Mouse (Mus musculus) heart, postnatal 14 days (tissue): Measurements from ENCODE around the gene Taar7a. TPM values are rescaled to one million over a fixed set of nuclear protein-coding genes. Genes with fewer than 3 reads are reported as not detected.

ENCODE experiments used
- DNase-seq, 2 experiments: peaks; one replicate each; pipeline ENCODE4 v3.0.0; 2021 to 2022
- intact Hi-C: fragments of 180-260 bp; cut with DNase I; formaldehyde crosslinking; loops from one replicate; pipeline ENCODE4 v1.15.1; 2025
- total RNA-seq, 2 experiments: library from RNA; stranded (reverse); gene quantifications; 2 replicates each; pipeline ENCODE4 v1.2.3; 2021

Gene Taar7a
- total RNA-seq, 2 experiments from 2014 or later = not detected

- no peak for DNase-seq
- intact Hi-C loops = no loop called here
Measured at GRCm38 (mm10) chr10:23949508-23950005, 43.7 kb downstream of the Taar7a start, which contains the start of gene Taar3. Gene Taar3 (plus strand): TSS chr10:23949558.

GRCm38 (mm10) chr10:23948026-23948425, 45.3 kb downstream of the Taar7a start:
- intact Hi-C loops = no loop called here

GRCm38 (mm10) chr10:23942465-23942864, 50.8 kb downstream of the Taar7a start:
- intact Hi-C loops = no loop called here
- no peak for DNase-seq

More at GRCm38 (mm10) chr10:23948026-23948425, 45.3 kb downstream of the Taar7a start:
- DNase-seq = no peak

Other genes with a start within 250 kb of the Taar7a start
- 100 to 1,000 TPM; 219 to 226 TPM for gene Rps12, start 206.2 kb downstream of the Taar7a start, total RNA-seq
- 1 to 10 TPM; 9.2 to 9.4 TPM for gene Slc18b1, start 196.5 kb downstream of the Taar7a start, total RNA-seq
- gene Vnn3, start 142.0 kb downstream of the Taar7a start, total RNA-seq = not detected
- 1 to 10 TPM; 1.1 TPM for gene Vnn1, start 98.8 kb downstream of the Taar7a start, total RNA-seq
- not detected for gene Taar1, start 73.1 kb downstream of the Taar7a start, total RNA-seq
- gene Taar2, start 54.9 kb downstream of the Taar7a start, total RNA-seq = not detected
- gene Taar3, start 43.9 kb downstream of the Taar7a start, total RNA-seq = not detected
- not detected for gene Taar4, start 33.0 kb downstream of the Taar7a start, total RNA-seq
- gene Taar5, start 22.8 kb downstream of the Taar7a start, total RNA-seq = not detected
- gene Taar6, start 7.8 kb downstream of the Taar7a start, total RNA-seq = not detected
- not detected for gene Taar7b, start 6.5 kb upstream of the Taar7a start, total RNA-seq
- gene Taar7d, start 33.7 kb upstream of the Taar7a start, total RNA-seq = not detected
- gene Taar7e, start 44.1 kb upstream of the Taar7a start, total RNA-seq = not detected
- not detected for gene Taar7f, start 56.0 kb upstream of the Taar7a start, total RNA-seq
- not detected for gene Taar8a, start 83.0 kb upstream of the Taar7a start, total RNA-seq
- not detected for gene Taar8b, start 98.8 kb upstream of the Taar7a start, total RNA-seq
- gene Taar8c, start 108.4 kb upstream of the Taar7a start, total RNA-seq = not detected
- not detected for gene Taar9, start 116.1 kb upstream of the Taar7a start, total RNA-seq
- 10 to 100 TPM; 41.4 to 42.7 TPM for gene Stx7, start 155.8 kb upstream of the Taar7a start, total RNA-seq
- gene Moxd1, start 230.0 kb upstream of the Taar7a start, total RNA-seq = under 1 TPM; 0.46 to 0.86 TPM